Mouse (Mus musculus) NIH3T3 (cell line): ENCODE results near the gene Dop1b.
"Not testable (repeated sequence)": the region's sequence is repeated elsewhere in the genome, so short reads cannot be mapped to it uniquely, and the experiment has no call there.

Experiments
- DNase-seq: peaks from one replicate; pipeline ENCODE4 v3.0.0-alpha.2; 2012; ENCODE audit warnings: low read depth

Gene Dop1b

DNA sequence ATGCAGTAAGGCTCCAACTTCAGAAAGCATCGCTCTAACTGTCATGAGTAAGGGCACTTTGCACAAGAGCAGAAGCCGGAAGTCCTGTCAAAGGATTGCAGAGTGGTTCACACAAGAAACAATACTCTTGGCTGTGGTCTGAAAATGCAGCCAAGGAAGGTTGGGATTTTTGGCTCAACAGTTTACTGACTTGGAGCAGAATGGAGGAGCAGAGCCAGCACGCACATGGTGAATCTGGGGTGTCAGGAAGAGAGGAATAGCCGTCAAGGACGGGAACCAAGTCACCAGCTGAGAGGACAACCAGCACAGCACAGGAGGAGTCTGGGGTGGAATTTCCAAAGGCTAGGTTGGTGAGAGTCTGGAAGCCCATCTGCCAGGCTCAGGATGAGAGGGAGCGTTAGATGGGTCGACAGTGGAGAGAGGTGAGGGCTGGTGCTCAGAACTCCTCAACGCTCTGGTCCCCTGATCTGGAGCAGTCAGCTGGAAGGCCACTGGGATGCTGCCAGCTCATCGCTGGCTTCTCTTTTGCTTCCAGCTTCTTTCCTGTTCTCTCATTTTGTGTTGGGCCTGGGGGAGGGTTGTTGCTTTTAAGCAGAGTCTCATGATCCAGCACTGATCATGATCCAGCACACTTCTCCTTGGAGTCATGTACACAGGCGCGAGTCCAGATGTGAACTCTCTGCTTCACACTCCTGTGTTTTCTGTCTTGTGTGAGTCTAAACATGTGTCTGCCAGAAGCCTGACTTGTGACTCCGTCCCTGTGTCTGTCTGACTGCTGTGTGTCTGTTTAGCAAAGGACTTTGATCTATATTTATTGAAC lies 85.5 kb downstream of the Dop1b start:
- peak; percentile 50 for DNase-seq

- no peak for DNase-seq
Observed at GRCm38 (mm10) chr16:93797841-93798492, 86.3 kb downstream of the Dop1b start.

- no peak for DNase-seq
Observed at GRCm38 (mm10) chr16:93798623-93799022, 86.9 kb downstream of the Dop1b start.

- DNase-seq = no peak
Observed at GRCm38 (mm10) chr16:93799071-93799470, 87.4 kb downstream of the Dop1b start.

GRCm38 (mm10) chr16:93799936-93800335 lies 88.2 kb downstream of the Dop1b start:
- DNase-seq = no peak

GRCm38 (mm10) chr16:93807167-93807566 lies 95.5 kb downstream of the Dop1b start:
- no peak for DNase-seq

DNA sequence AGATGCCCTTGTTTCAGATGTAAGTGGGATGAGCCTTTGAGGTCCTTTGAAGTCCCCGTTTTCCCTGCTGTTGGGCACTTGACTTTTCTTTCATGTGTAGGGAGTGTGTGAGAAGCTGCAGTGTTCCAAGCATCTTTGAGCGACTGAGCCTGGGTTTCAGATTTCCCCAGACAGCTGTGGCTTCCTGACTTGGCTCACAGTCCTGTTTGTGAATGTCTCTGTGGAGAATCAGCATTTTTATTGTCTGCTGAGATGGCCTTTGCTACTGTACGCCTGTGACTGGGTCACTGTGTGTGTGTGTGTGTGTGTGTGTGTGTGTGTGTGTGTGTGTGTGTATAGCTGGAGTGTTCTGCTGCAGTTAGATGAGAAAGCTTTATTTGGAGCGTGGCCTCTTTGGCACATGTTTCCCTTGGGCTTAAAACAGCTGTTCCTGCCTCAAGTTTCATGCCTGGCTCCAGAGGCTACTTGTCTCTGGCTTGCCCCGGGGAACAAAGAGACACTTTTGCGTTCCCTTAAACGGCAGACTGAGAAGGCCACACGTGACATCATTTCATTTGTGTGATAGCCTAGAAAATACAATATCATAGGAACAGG lies 96.4 kb downstream of the Dop1b start:
- no peak for DNase-seq

DNA sequence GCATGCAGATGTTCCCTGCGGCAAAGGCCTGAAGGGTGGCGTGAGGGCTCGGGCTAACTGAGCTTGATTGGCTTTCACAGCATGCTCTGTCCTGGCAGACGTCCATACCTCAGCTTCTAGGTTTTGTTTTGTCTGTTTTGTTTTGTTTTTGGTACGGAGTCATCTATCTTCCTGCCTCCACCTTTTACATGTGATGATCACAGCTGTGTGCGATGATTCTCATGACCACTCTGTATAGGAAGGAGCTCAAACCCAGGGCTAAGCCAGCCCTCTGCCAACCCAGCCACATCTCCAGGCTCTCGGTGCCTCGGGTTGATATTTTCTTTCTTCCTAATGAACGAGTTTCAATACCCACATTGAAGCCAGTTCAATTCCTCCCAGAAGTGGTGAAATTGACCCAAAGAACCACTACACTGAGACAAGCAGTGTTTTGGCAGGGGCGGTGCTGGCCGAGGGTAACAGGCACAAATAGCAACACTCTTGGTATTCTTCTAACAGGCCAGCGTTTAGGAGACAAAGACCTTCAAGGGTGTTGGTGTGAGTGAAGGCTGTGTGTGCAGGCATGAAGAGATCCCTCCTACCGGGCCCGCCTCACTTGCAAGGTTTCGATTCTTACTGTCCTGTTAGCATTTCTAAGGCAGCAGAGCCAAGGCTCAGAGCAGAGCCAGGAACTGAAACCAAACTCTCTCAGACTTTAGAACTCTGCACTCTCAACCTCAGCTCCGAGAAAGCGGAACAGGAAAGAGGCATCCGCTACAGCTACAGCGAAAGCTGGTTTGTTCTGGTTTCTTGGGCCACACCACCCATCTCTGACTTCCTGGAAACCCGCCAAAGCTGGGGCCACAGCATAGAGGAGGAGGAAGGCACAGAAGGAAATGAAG lies 104.4 kb downstream of the Dop1b start:
- DNase-seq = peak; percentile 38

GRCm38 (mm10) chr16:93816861-93817260 lies 105.2 kb downstream of the Dop1b start:
- DNase-seq = peak; percentile 56

- DNase-seq = no peak
Observed at GRCm38 (mm10) chr16:93817371-93817770, 105.7 kb downstream of the Dop1b start.

- DNase-seq = no peak
Observed at GRCm38 (mm10) chr16:93818691-93819324, 107.1 kb downstream of the Dop1b start.

DNA sequence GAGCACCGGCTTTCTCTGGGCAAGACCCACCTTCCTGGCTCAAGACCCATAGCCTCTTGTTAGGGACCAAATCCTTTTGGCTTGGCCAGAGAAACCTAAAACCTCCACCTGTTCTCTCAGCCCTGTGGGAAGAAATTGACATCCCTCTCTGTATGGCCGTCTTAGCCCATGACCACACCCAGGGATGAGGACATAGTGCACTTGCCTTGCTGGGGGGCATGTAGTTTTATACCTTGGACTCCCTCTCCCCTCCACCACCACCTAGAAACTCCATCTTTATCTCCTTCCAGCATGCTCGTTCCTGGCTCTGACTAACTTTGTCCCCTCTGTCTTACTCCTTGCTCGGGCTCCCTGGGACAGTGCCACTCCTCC lies 107.6 kb downstream of the Dop1b start:
- no peak for DNase-seq

DNA sequence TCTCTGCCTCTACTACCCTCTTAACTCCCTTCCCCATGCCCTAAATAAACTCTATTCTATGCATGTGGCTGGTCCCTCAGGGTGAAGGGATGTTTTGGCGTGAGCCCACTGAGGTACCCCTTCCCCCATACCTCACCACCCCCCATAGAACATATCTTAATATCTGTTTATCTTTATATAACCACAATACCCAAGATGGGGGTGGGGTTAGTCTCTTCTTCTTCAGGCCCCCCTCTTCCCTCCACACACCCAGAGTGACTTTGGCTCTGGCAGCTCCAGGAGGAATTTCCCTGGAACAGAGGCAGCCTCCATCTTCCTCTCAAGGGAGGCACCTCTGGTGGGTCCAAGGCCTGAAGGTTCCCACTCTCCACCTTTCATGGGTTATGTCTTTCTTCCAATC lies 108.3 kb downstream of the Dop1b start:
- DNase-seq = no peak

- DNase-seq = no peak
Observed at GRCm38 (mm10) chr16:93821706-93822105, 110.0 kb downstream of the Dop1b start.

- peak; percentile 55 for DNase-seq
Observed at GRCm38 (mm10) chr16:93822433-93823225, 110.9 kb downstream of the Dop1b start.

- DNase-seq = peak; percentile 5
Observed at GRCm38 (mm10) chr16:93824799-93825198, 113.1 kb downstream of the Dop1b start.

DNA sequence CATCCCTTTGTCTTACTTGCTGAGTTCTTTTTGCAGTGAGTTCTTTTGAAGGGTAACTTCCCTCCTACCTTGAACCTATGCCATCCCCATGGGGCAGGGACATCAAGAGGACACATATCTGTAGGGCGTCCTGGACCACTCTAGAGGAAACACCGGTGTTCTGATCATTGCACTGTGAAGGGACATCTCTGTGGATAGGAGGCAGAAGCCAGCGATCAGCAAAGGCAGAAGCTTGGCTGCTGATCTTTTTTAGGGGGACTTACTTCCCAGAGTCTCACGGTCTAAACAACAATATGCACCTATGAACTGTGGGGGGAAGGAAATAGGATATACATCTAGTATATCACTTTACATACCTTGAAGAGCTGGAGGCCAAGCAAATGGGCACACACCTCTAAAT lies 113.8 kb downstream of the Dop1b start:
- DNase-seq = no peak

GRCm38 (mm10) chr16:93826054-93826453 lies 114.3 kb downstream of the Dop1b start:
- DNase-seq = no peak

DNA sequence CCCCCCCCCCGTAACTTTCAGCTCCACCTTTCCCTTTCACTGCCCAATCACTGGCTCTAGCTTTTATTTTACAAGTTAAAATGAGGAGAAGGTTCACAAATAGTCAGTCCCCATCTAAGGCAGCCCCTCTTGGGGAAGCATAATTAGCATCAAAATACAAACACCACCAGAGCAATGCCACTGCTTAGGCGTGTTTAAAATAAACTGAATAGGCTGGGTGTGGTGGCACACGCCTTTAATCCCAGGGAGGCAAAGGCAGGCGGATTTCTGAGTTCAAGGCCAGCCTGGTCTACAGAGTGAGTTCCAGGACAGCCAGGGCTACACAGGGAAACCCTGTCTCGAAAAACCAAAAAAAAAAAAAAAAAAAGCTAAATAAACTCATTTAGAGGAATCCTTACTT lies 114.8 kb downstream of the Dop1b start:
- not testable (repeated sequence) for DNase-seq

DNA sequence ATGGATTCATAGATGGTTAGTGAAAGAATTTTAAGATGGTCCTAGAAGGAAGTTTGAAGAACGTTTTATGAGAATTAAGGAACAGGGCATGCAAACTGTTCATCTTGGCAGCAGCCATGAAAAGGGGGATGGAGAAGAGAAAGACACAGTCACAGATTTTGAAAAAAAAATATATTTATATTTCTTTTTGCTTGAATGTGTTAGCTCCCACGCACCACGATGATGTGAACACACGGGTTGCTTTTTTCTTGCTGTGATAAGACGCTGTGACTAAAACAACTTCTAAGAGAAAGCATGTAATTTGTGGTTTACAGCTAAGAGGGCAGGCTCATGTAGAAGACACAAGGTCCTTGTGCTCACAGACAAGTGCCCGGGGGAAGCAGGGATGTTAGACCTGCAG lies 115.2 kb downstream of the Dop1b start:
- no peak for DNase-seq

DNA sequence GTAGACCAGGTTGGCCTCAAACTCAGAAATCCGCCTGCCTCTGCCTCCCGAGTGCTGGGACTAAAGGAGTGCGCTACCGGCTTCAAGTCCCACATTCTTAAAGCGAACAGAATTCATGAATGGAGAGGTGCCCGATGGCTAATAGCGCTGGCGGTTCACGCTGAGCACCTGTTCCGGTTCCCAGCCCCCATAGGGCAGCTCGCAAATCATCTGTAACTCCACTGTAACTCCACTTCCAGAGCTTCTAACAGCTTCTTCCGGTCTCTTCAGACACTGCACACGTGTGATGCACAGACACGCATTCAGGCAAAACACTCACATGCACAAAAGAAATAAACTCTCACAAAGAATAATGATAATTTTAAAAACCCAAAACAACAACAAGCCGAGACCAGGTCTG lies 117.8 kb downstream of the Dop1b start:
- no peak for DNase-seq
